Mouse (Mus musculus) spleen, adult 2 months (tissue): ENCODE results near the gene Samd4b. TPM values are rescaled to one million over a fixed set of nuclear protein-coding genes. Genes with fewer than 3 reads are reported as not detected.
A peak's percentile ranks its signal among the peaks of the same experiment; 100 is the strongest.
"Not testable (repeated sequence)": the region's sequence is repeated elsewhere in the genome, so short reads cannot be mapped to it uniquely, and the experiment has no call there.

Source experiments
- DNase-seq, 2 experiments: peaks; one replicate each; pipeline versions ENCODE4 v3.0.0 to v3.0.0-alpha.2; 2012 to 2021; ENCODE audit warnings: low spot score in 2 of 2, low read depth in 1 of 2
- H3K27ac ChIP-seq: fragments of 200-500 bp; 2 replicates; pipeline ENCODE4 v1.5.1; 2012; ENCODE audit warnings: low read length, inconsistent platforms; ENCODE audit not compliant: insufficient read depth
- H3K27me3 ChIP-seq: fragments of 200-500 bp; 2 replicates; pipeline ENCODE4 v1.6.1; 2012; ENCODE audit warnings: mild to moderate bottlenecking, moderate library complexity, low read length, inconsistent platforms; ENCODE audit not compliant: control insufficient read depth, insufficient read depth
- H3K36me3 ChIP-seq: fragments of 200-500 bp; 2 replicates; pipeline ENCODE4 v1.6.1; 2012; ENCODE audit warnings: mild to moderate bottlenecking, low read length, inconsistent platforms; ENCODE audit not compliant: control insufficient read depth, insufficient read depth
- H3K4me1 ChIP-seq: fragments of 200-500 bp; 2 replicates; pipeline ENCODE4 v1.6.1; 2011; ENCODE audit warnings: inconsistent platforms; ENCODE audit not compliant: control insufficient read depth, insufficient read depth, insufficient read length
- H3K4me3 ChIP-seq: fragments of 200-500 bp; 2 replicates; pipeline ENCODE4 v1.5.1; 2011; ENCODE audit warnings: mild to moderate bottlenecking, inconsistent platforms; ENCODE audit not compliant: insufficient read depth, insufficient read length; ENCODE audit errors: extremely low read depth
- CTCF ChIP-seq: fragments of 200-500 bp; IDR thresholded peaks from 2 replicates; pipeline ENCODE4 v1.5.1; 2011; ENCODE audit warnings: mild to moderate bottlenecking, inconsistent platforms; ENCODE audit not compliant: insufficient read depth, insufficient read length, insufficient replicate concordance; ENCODE audit errors: extremely low read depth
- POLR2A ChIP-seq: fragments of 200-500 bp; IDR thresholded peaks from 2 replicates; pipeline ENCODE4 v1.6.1; 2011; ENCODE audit warnings: low read depth, low read length, inconsistent platforms
- WGBS: fragments of 180-500 bp; shearing (Covaris S2); methylation state at CpG from one replicate; pipeline ENCODE4 v1.1.7; 2018; 5-methylcytosine and 5-hydroxymethylcytosine counted together
- polyA plus RNA-seq: library from polyadenylated mRNA; depleted of rRNA; stranded (reverse); fragments of >200 nt; gene quantifications from 2 replicates; pipeline ENCODE4 v1.2.3, GENCODE M21; 2012

The Samd4b gene
- polyA plus RNA-seq, 1 experiment, result 48.2 TPM

- Histone ChIP-seq H3K27ac (no peak within 1 kb of the TSS), H3K4me3 (no peak within 1 kb of the TSS), H3K36me3 (no peaks in the 10 kb centered on the region), H3K27me3 (peaks cover 5% of the 10 kb centered on the region; the same call in 1 of the 2 replicates), H3K4me1 (no peaks in the 10 kb centered on the region)
- no peak for TF ChIP-seq POLR2A
- no peak for TF ChIP-seq CTCF
- no peak for DNase-seq
- WGBS, result 17% methylated on average over 10 of the region's 10 CpGs
These were observed 33.1 kb upstream of the Samd4b start, which contains the start of gene Acp7 for GRCm38 (mm10) chr7:28631073-28631472. TSS of gene Acp7 (minus strand) at chr7:28631332.

GRCm38 (mm10) chr7:28624791-28625190 lies 26.8 kb upstream of the Samd4b start:
- H3K27me3 ChIP-seq, result no peaks in the 10 kb centered on the region
- H3K27ac ChIP-seq, result no peak overlapping the region
- 54% methylated on average over 5 of the region's 5 CpGs for WGBS
- TF ChIP-seq CTCF (no peak), POLR2A (no peak)
- no peak overlapping the region for H3K4me3 ChIP-seq
- H3K36me3 ChIP-seq, result no peaks in the 10 kb centered on the region
- no peaks in the 10 kb centered on the region for H3K4me1 ChIP-seq
- no peak for DNase-seq

- Histone ChIP-seq H3K27me3 (no peaks in the 10 kb centered on the region), H3K4me3 (no peak overlapping the region), H3K27ac (no peak overlapping the region), H3K36me3 (no peaks in the 10 kb centered on the region), H3K4me1 (no peaks in the 10 kb centered on the region)
- WGBS, result 74% methylated on average over 9 of the region's 9 CpGs
- TF ChIP-seq CTCF (no peak), POLR2A (no peak)
- DNase-seq, result no peak
These were observed 21.3 kb upstream of the Samd4b start for GRCm38 (mm10) chr7:28619098-28619715.

DNA sequence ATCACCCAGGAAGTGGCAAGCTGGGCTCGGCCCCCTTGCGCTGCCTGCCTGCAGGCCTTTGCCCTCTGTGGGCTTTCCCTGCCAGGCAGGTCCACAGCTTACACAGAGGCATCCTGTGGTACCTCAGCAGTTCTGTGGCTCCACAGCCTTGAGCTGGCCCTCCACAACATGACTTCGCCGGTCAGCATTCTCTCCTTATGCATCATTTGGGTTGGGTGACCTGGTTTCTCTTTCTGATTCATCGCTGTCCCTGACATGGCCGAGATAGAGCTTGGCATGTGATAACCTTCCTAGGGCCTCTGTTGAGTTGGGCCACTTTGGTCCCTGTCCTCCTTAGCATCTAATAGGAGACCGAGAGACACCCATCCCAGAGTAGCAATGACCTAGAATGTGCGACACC lies 8.0 kb upstream of the Samd4b start:
- Histone ChIP-seq H3K27ac (no peak overlapping the region), H3K36me3 (no peaks in the 10 kb centered on the region), H3K4me1 (no peaks in the 10 kb centered on the region), H3K4me3 (no peak overlapping the region), H3K27me3 (no peaks in the 10 kb centered on the region)
- WGBS, result 86% methylated on average over 8 of the region's 8 CpGs
- no peak for TF ChIP-seq CTCF
- TF ChIP-seq POLR2A, result no peak
- DNase-seq, result no peak

DNA sequence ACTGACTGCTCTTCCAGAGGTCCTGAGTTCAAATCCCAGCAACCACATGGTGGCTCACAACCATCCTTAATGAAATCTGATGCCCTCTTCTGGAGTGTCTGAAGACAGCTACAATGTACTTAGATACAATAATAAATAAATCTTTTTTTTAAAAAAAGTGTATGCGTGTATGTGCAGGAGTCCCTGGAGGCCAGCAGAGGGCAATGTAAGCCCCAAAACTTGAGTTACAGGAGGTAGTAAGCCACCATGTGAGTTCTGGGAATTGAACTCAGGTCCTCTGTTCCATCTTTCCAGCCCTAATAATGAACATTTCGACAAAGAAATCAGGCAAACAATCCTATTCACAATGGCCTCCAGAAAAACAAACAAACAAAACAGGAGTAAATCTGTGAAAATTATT lies 5.8 kb upstream of the Samd4b start:
- DNase-seq, H3K27me3 ChIP-seq, H3K27ac ChIP-seq, H3K4me1 ChIP-seq, H3K4me3 ChIP-seq, H3K36me3 ChIP-seq: not testable (repeated sequence)
- 83% methylated on average over 2 of the region's 2 CpGs for WGBS

- H3K4me3 ChIP-seq, result no peak overlapping the region
- no peak for TF ChIP-seq POLR2A
- no peak for TF ChIP-seq CTCF
- no peak overlapping the region for H3K27ac ChIP-seq
- DNase-seq, result no peak
- no peaks in the 10 kb centered on the region for H3K36me3 ChIP-seq
- WGBS, result 82% methylated on average over 5 of the region's 5 CpGs
- no peaks in the 10 kb centered on the region for H3K27me3 ChIP-seq
- no peaks in the 10 kb centered on the region for H3K4me1 ChIP-seq
These were observed 5.2 kb upstream of the Samd4b start for GRCm38 (mm10) chr7:28603136-28603535.

DNA sequence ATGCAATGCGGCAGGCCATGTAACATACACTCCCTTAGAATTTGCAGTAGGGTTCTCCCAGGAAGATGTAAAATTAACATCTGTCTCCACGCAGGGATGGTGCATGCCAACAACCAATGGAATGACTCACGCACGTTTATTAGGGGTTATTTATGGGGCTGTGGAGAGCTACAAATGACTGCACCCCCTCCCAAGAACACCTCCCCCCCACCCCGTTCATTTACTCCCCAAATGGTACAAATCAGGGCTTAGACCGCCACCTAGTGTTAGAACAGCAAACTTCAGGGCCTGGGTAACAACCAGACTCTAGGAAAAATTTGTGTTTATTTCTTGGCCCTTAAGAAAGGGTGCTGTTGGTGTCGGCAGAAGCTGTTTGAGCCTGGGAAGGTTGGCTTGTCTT lies 3.7 kb upstream of the Samd4b start:
- Histone ChIP-seq H3K4me3 (no peak overlapping the region), H3K27me3 (no peaks in the 10 kb centered on the region), H3K36me3 (no peaks in the 10 kb centered on the region), H3K27ac (no peak overlapping the region), H3K4me1 (peaks cover 9% of the 10 kb centered on the region)
- peak; percentile 36 to 47 for DNase-seq
- TF ChIP-seq POLR2A (no peak), CTCF (peak; percentile 33; the same call in 1 of the 2 replicates)
- 35% methylated on average over 7 of the region's 7 CpGs for WGBS
